Mouse (Mus musculus): ENCODE measurements around the gene Hif1an. TPM values are rescaled to one million over a fixed set of nuclear protein-coding genes. Genes with fewer than 3 reads are reported as not detected.

Hif1an gene
- polyA plus RNA-seq, 1 experiment: 13.5 TPM

- no peak overlapping the region for H3K4me3 ChIP-seq (ENCODE audit: insufficient read depth, poor library complexity, severe bottlenecking)
- H3K27me3 ChIP-seq (ENCODE audit: control insufficient read depth, insufficient read depth, insufficient read length): peaks cover 59% of the 10 kb centered on the region
- H3K79me2 ChIP-seq (ENCODE audit: control insufficient read depth, insufficient read depth): no peaks in the 10 kb centered on the region
- no peaks in the 10 kb centered on the region for H3K36me3 ChIP-seq (ENCODE audit: control insufficient read depth, insufficient read depth)
- H3K79me3 ChIP-seq (ENCODE audit: low read depth): no peaks in the 10 kb centered on the region
- TF ChIP-seq USF1 (IDR thresholded peaks at IDR 0.05; ENCODE audit: low read depth) (no peak), MYOG (IDR thresholded peaks at IDR 0.05; ENCODE audit: control insufficient read depth, extremely low read depth, insufficient read length) (no peak), FOSL1 (IDR thresholded peaks at IDR 0.05; ENCODE audit: insufficient read depth, low read length, poor library complexity, severe bottlenecking) (no peak), CTCF (IDR thresholded peaks at IDR 0.05; ENCODE audit: control insufficient read depth, insufficient read depth, insufficient read length) (no peak), CEBPB (IDR thresholded peaks at IDR 0.05; ENCODE audit: low read depth) (no peak), MAX (IDR thresholded peaks at IDR 0.05) (no peak), MYOD1 (IDR thresholded peaks at IDR 0.05; ENCODE audit: control insufficient read depth, insufficient read length, low read depth) (no peak)
- no peak overlapping the region for H3ac ChIP-seq (ENCODE audit: control insufficient read depth, insufficient read length, low read depth)
Observed at GRCm38 (mm10) chr19:44517996-44518768, 44.5 kb upstream of the Hif1an start.

- Histone ChIP-seq H3K79me3 (ENCODE audit: low read depth) (no peaks in the 10 kb centered on the region), H3K36me3 (ENCODE audit: control insufficient read depth, insufficient read depth) (no peaks in the 10 kb centered on the region), H3K27me3 (ENCODE audit: control insufficient read depth, insufficient read depth, insufficient read length) (peaks cover 59% of the 10 kb centered on the region), H3K4me3 (ENCODE audit: insufficient read depth, poor library complexity, severe bottlenecking) (no peak overlapping the region), H3K79me2 (ENCODE audit: control insufficient read depth, insufficient read depth) (no peaks in the 10 kb centered on the region), H3ac (ENCODE audit: control insufficient read depth, insufficient read length, low read depth) (no peak overlapping the region)
- TF ChIP-seq CEBPB (IDR thresholded peaks at IDR 0.05; ENCODE audit: low read depth) (no peak), CTCF (IDR thresholded peaks at IDR 0.05; ENCODE audit: control insufficient read depth, insufficient read depth, insufficient read length) (no peak), MAX (IDR thresholded peaks at IDR 0.05) (no peak), FOSL1 (IDR thresholded peaks at IDR 0.05; ENCODE audit: insufficient read depth, low read length, poor library complexity, severe bottlenecking) (no peak), MYOD1 (IDR thresholded peaks at IDR 0.05; ENCODE audit: control insufficient read depth, insufficient read length, low read depth) (no peak), USF1 (IDR thresholded peaks at IDR 0.05; ENCODE audit: low read depth) (no peak), MYOG (IDR thresholded peaks at IDR 0.05; ENCODE audit: control insufficient read depth, extremely low read depth, insufficient read length) (no peak)
Observed at GRCm38 (mm10) chr19:44519152-44519551, 43.5 kb upstream of the Hif1an start.

- peaks cover 63% of the 10 kb centered on the region for H3K27me3 ChIP-seq (ENCODE audit: control insufficient read depth, insufficient read depth, insufficient read length)
Observed at GRCm38 (mm10) chr19:44525551-44526205, 37.0 kb upstream of the Hif1an start.

GRCm38 (mm10) chr19:44530018-44530417, 32.6 kb upstream of the Hif1an start:
- Histone ChIP-seq H3K79me3 (ENCODE audit: low read depth) (no peaks in the 10 kb centered on the region), H3K79me2 (ENCODE audit: control insufficient read depth, insufficient read depth) (no peaks in the 10 kb centered on the region), H3K36me3 (ENCODE audit: control insufficient read depth, insufficient read depth) (no peaks in the 10 kb centered on the region), H3K4me3 (ENCODE audit: insufficient read depth, poor library complexity, severe bottlenecking) (no peak overlapping the region), H3ac (ENCODE audit: control insufficient read depth, insufficient read length, low read depth) (no peak overlapping the region), H3K27me3 (ENCODE audit: control insufficient read depth, insufficient read depth, insufficient read length) (peaks cover 80% of the 10 kb centered on the region)
- TF ChIP-seq CTCF (IDR thresholded peaks at IDR 0.05; ENCODE audit: control insufficient read depth, insufficient read depth, insufficient read length) (no peak), MYOD1 (IDR thresholded peaks at IDR 0.05; ENCODE audit: control insufficient read depth, insufficient read length, low read depth) (no peak), MYOG (IDR thresholded peaks at IDR 0.05; ENCODE audit: control insufficient read depth, extremely low read depth, insufficient read length) (no peak), MAX (IDR thresholded peaks at IDR 0.05) (no peak), CEBPB (IDR thresholded peaks at IDR 0.05; ENCODE audit: low read depth) (no peak)

More at GRCm38 (mm10) chr19:44525551-44526205, 37.0 kb upstream of the Hif1an start:
- Histone ChIP-seq H3K79me3 (ENCODE audit: low read depth) (no peaks in the 10 kb centered on the region), H3K4me3 (ENCODE audit: insufficient read depth, poor library complexity, severe bottlenecking) (no peak overlapping the region), H3ac (ENCODE audit: control insufficient read depth, insufficient read length, low read depth) (no peak overlapping the region), H3K79me2 (ENCODE audit: control insufficient read depth, insufficient read depth) (no peaks in the 10 kb centered on the region), H3K36me3 (ENCODE audit: control insufficient read depth, insufficient read depth) (no peaks in the 10 kb centered on the region)
- TF ChIP-seq MAX (IDR thresholded peaks at IDR 0.05) (no peak), MYOG (IDR thresholded peaks at IDR 0.05; ENCODE audit: control insufficient read depth, extremely low read depth, insufficient read length) (no peak), FOSL1 (IDR thresholded peaks at IDR 0.05; ENCODE audit: insufficient read depth, low read length, poor library complexity, severe bottlenecking) (no peak), CTCF (IDR thresholded peaks at IDR 0.05; ENCODE audit: control insufficient read depth, insufficient read depth, insufficient read length) (no peak), MYOD1 (IDR thresholded peaks at IDR 0.05; ENCODE audit: control insufficient read depth, insufficient read length, low read depth) (no peak), CEBPB (IDR thresholded peaks at IDR 0.05; ENCODE audit: low read depth) (no peak), USF1 (IDR thresholded peaks at IDR 0.05; ENCODE audit: low read depth) (no peak)

- no peaks in the 10 kb centered on the region for H3K79me3 ChIP-seq (ENCODE audit: low read depth)
- TF ChIP-seq CTCF (IDR thresholded peaks at IDR 0.05; ENCODE audit: control insufficient read depth, insufficient read depth, insufficient read length): no peak
- TF ChIP-seq MYOG (IDR thresholded peaks at IDR 0.05; ENCODE audit: control insufficient read depth, extremely low read depth, insufficient read length): no peak
- TF ChIP-seq MYOD1 (IDR thresholded peaks at IDR 0.05; ENCODE audit: control insufficient read depth, insufficient read length, low read depth): no peak
- TF ChIP-seq MAX (IDR thresholded peaks at IDR 0.05): no peak
- no peak for TF ChIP-seq CEBPB (IDR thresholded peaks at IDR 0.05; ENCODE audit: low read depth)
- TF ChIP-seq USF1 (IDR thresholded peaks at IDR 0.05; ENCODE audit: low read depth): no peak
- TF ChIP-seq FOSL1 (IDR thresholded peaks at IDR 0.05; ENCODE audit: insufficient read depth, low read length, poor library complexity, severe bottlenecking): no peak
- H3K4me3 ChIP-seq (ENCODE audit: insufficient read depth, poor library complexity, severe bottlenecking): no peak overlapping the region
- no peaks in the 10 kb centered on the region for H3K79me2 ChIP-seq (ENCODE audit: control insufficient read depth, insufficient read depth)
- no peaks in the 10 kb centered on the region for H3K36me3 ChIP-seq (ENCODE audit: control insufficient read depth, insufficient read depth)
- H3ac ChIP-seq (ENCODE audit: control insufficient read depth, insufficient read length, low read depth): no peak overlapping the region
- H3K27me3 ChIP-seq (ENCODE audit: control insufficient read depth, insufficient read depth, insufficient read length): peaks cover 54% of the 10 kb centered on the region
Observed at GRCm38 (mm10) chr19:44535376-44535775, 27.3 kb upstream of the Hif1an start.

Data from C2C12 (cell line).